ENCODE assay signal across 13 mouse cellular contexts in genomic region chr2:32634277-32635105, GRCm38 (mm10). TPM values are rescaled to one million over a fixed set of nuclear protein-coding genes. Genes with fewer than 3 reads are reported as not detected.
A peak's percentile ranks its signal among the peaks of the same experiment; 100 is the strongest.
DNase-seq lines count a peak whose midpoint lies in the region; ATAC-seq lines count a peak whose summit lies in the region.
"Had no signal": no experiment of that assay in that cellular context is flagged by ENCODE, and none has a peak within 500 bp of the region (broad histone marks: within the 10 kb centered on the region; RNA-seq: fewer than 3 reads in every experiment).

No protein-coding gene starts in this region.

- H3K4me1 ChIP-seq in heart, embryonic 10.5 days, result peaks cover 53% of the 10 kb centered on the region
- peaks cover 26% of the 10 kb centered on the region for H3K4me1 ChIP-seq in kidney, embryonic 16.5 days (ENCODE audit: insufficient read depth, low read length)
- peaks cover 20% of the 10 kb centered on the region for H3K4me1 ChIP-seq in neural tube, embryonic 13.5 days (replicated peaks)

- H3K4me3 ChIP-seq in heart, embryonic 10.5 days, result no peak overlapping the region
- no peak overlapping the region for H3K4me3 ChIP-seq in kidney, embryonic 16.5 days (ENCODE audit: low read length)
- no peak overlapping the region for H3K4me3 ChIP-seq in neural tube, embryonic 13.5 days
- H3K4me3 ChIP-seq: hindbrain, embryonic 12.5 days; liver, embryonic 15.5 days had no signal

- WGBS in heart, embryonic 10.5 days, result 81% methylated on average over 10 of the region's 10 CpGs
- WGBS in kidney, embryonic 16.5 days, result 90% methylated on average over 10 of the region's 10 CpGs
- WGBS in neural tube, embryonic 13.5 days, result 87% methylated on average over 10 of the region's 10 CpGs

- H3K27me3 ChIP-seq in heart, embryonic 10.5 days (ENCODE audit: insufficient read depth, poor library complexity, severe bottlenecking), result no peaks in the 10 kb centered on the region
- H3K27me3 ChIP-seq in kidney, embryonic 16.5 days (ENCODE audit: insufficient read depth, low read length), result no peaks in the 10 kb centered on the region
- H3K27me3 ChIP-seq in neural tube, embryonic 13.5 days, result no peaks in the 10 kb centered on the region
- H3K27me3 ChIP-seq: hindbrain, embryonic 12.5 days; liver, embryonic 15.5 days had no signal

- peaks cover 52% of the 10 kb centered on the region for H3K36me3 ChIP-seq in heart, embryonic 10.5 days
- no peaks in the 10 kb centered on the region for H3K36me3 ChIP-seq in kidney, embryonic 16.5 days (ENCODE audit: insufficient read depth, low read length)
- H3K36me3 ChIP-seq in neural tube, embryonic 13.5 days, result peaks cover 3% of the 10 kb centered on the region; the same call in 1 of the 2 replicates
- H3K36me3 ChIP-seq: hindbrain, embryonic 12.5 days; liver, embryonic 15.5 days had no signal

- no peak overlapping the region for H3K9ac ChIP-seq in kidney, embryonic 16.5 days (replicated peaks; ENCODE audit: low read length)
- H3K9ac ChIP-seq in neural tube, embryonic 13.5 days, result peak overlapping the region; percentile 12; the same call in 1 of the 2 replicates
- H3K9ac ChIP-seq: hindbrain, embryonic 12.5 days; liver, embryonic 15.5 days had no signal

- H3K4me2 ChIP-seq in kidney, embryonic 16.5 days (replicated peaks; ENCODE audit: low read depth, low read length), result no peak overlapping the region
- H3K4me2 ChIP-seq in neural tube, embryonic 13.5 days, result no peak overlapping the region
- H3K4me2 ChIP-seq: hindbrain, embryonic 12.5 days; liver, embryonic 15.5 days had no signal

- intact Hi-C loops in heart, postnatal 10 days (cut with DNase I), result loop anchor here (5.0 kb wide), 2 partner anchors 33 to 113 kb away; no protein-coding TSS in a partner anchor

- peak overlapping the region; percentile 63; the same call in 1 of the 2 replicates for H3K27ac ChIP-seq in heart, embryonic 10.5 days
- H3K27ac ChIP-seq in kidney, embryonic 16.5 days (ENCODE audit: low read length), result peak overlapping the region; percentile 70
- H3K27ac ChIP-seq in neural tube, embryonic 13.5 days (replicated peaks), result no peak overlapping the region
- H3K27ac ChIP-seq: hindbrain, embryonic 12.5 days; liver, embryonic 15.5 days had no signal

- DNase-seq in heart, embryonic 10.5 days (ENCODE audit: low spot score), result no peak
- DNase-seq in heart, postnatal 10 days, result no peak
- no peak for DNase-seq in kidney, postnatal 10 days
- no peak for DNase-seq in neural tube, embryonic 10.5 days (ENCODE audit: extremely low spot score, low spot score)
- DNase-seq in B cell, adult 2 months, result no peak
- DNase-seq: cerebellum, postnatal 36 days; right cerebral cortex, postnatal 25 days; thymus, adult 18-20 months had no signal

- ATAC-seq in kidney, embryonic 16.5 days (ENCODE audit: low FRiP score, low TSS enrichment), result no peak
- ATAC-seq in neural tube, embryonic 13.5 days (ENCODE audit: low read depth), result no peak

- no peaks in the 10 kb centered on the region for H3K9me3 ChIP-seq in heart, embryonic 10.5 days
- H3K9me3 ChIP-seq in kidney, embryonic 16.5 days (ENCODE audit: low read length), result no peaks in the 10 kb centered on the region
- H3K9me3 ChIP-seq in neural tube, embryonic 13.5 days, result no peaks in the 10 kb centered on the region
- H3K9me3 ChIP-seq: hindbrain, embryonic 12.5 days; liver, embryonic 15.5 days had no signal

RNA-seq across cellular contexts. Expression of gene Eng, which starts 11.9 kb away (rescaled TPM):
- 87.1 and 149 TPM in 2 replicates for polyA plus RNA-seq in heart, embryonic 10.5 days (2016; fragmentation: Nextera tagmentation; extraction: Ambion mirVana)
- 100 to 1,000 TPM; 152 to 166 TPM for total RNA-seq in heart, postnatal 10 days (2021)
- polyA plus RNA-seq in kidney, embryonic 16.5 days (2015; fragmentation: Nextera tagmentation; extraction: Ambion mirVana), result 93.6 and 98.7 TPM in 2 replicates
- polyA plus RNA-seq in neural tube, embryonic 13.5 days (2015; fragmentation: Nextera tagmentation; extraction: Ambion mirVana), result 28.4 and 31.5 TPM in 2 replicates

RNA-seq across cellular contexts. Expression of gene Ak1, which starts 12.9 kb away (rescaled TPM):
- 179 and 305 TPM in 2 replicates for polyA plus RNA-seq in heart, embryonic 10.5 days (2016; fragmentation: Nextera tagmentation; extraction: Ambion mirVana)
- total RNA-seq in heart, postnatal 10 days (2021), result 100 to 1,000 TPM; 522 to 538 TPM
- polyA plus RNA-seq in kidney, embryonic 16.5 days (2015; fragmentation: Nextera tagmentation; extraction: Ambion mirVana), result 35.7 and 39.1 TPM in 2 replicates
- polyA plus RNA-seq in neural tube, embryonic 13.5 days (2015; fragmentation: Nextera tagmentation; extraction: Ambion mirVana), result 74.2 and 75.4 TPM in 2 replicates

RNA-seq across cellular contexts. Expression of gene St6galnac6, which starts 35.0 kb away (rescaled TPM):
- polyA plus RNA-seq in heart, embryonic 10.5 days (2016; fragmentation: Nextera tagmentation; extraction: Ambion mirVana), result 25.1 and 28.4 TPM in 2 replicates
- total RNA-seq in heart, postnatal 10 days (2021), result 100 to 1,000 TPM in 1 of 2 experiments, 10 to 100 TPM in 1; 87.9 to 103 TPM
- 18.5 and 18.6 TPM in 2 replicates for polyA plus RNA-seq in kidney, embryonic 16.5 days (2015; fragmentation: Nextera tagmentation; extraction: Ambion mirVana)
- 9.4 and 11.0 TPM in 2 replicates for polyA plus RNA-seq in neural tube, embryonic 13.5 days (2015; fragmentation: Nextera tagmentation; extraction: Ambion mirVana)

RNA-seq across cellular contexts. Expression of gene St6galnac4, which starts 47.6 kb away (rescaled TPM):
- 39.8 and 49.0 TPM in 2 replicates for polyA plus RNA-seq in heart, embryonic 10.5 days (2016; fragmentation: Nextera tagmentation; extraction: Ambion mirVana)
- 10 to 100 TPM; 29.3 to 31.8 TPM for total RNA-seq in heart, postnatal 10 days (2021)
- polyA plus RNA-seq in kidney, embryonic 16.5 days (2015; fragmentation: Nextera tagmentation; extraction: Ambion mirVana), result 24.7 TPM in 2 replicates
- 25.3 and 25.9 TPM in 2 replicates for polyA plus RNA-seq in neural tube, embryonic 13.5 days (2015; fragmentation: Nextera tagmentation; extraction: Ambion mirVana)

RNA-seq across cellular contexts. Expression of gene 9430097D07Rik, which starts 59.0 kb away (rescaled TPM):
- polyA plus RNA-seq in heart, embryonic 10.5 days (2016; fragmentation: Nextera tagmentation; extraction: Ambion mirVana), result 0.09 and 0.15 TPM in 2 replicates
- total RNA-seq in heart, postnatal 10 days (2021), result not detected
- 0.12 and 0.16 TPM in 2 replicates for polyA plus RNA-seq in kidney, embryonic 16.5 days (2015; fragmentation: Nextera tagmentation; extraction: Ambion mirVana)
- polyA plus RNA-seq in neural tube, embryonic 13.5 days (2015; fragmentation: Nextera tagmentation; extraction: Ambion mirVana), result 0.50 and 0.71 TPM in 2 replicates
- total RNA-seq: adrenal gland, postnatal 14 days had no signal
- polyA plus RNA-seq: liver, embryonic 15.5 days had no signal
